In the genomic region with DNA sequence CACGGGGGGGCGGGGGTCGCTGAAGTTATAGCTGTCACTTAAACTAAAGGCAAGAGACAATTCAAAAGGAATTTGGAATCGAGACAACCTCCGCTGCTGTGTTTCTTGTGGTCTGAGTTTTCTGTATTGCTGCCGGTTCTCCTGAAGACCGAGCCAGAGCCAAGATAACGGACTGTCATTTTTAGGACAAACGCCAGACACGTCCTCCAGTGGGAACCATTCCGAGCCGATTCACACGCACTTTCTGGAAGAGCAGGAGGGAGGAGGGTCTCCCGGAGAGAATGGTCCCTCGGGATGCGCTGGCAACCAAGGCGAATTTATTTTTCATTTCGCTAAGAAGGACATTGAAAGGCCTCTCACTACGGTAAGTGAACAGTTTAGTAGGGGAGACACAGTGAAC, we compare ENCODE assay signal across 14 mouse cellular contexts. TPM values are rescaled to one million over a fixed set of nuclear protein-coding genes. Genes with fewer than 3 reads are reported as not detected.
DNase-seq lines count a peak whose midpoint lies in the region; ATAC-seq and TF ChIP-seq lines count a peak whose summit lies in the region.
"Had no signal": no experiment of that assay in that cellular context is flagged by ENCODE, and none has a peak within 500 bp of the region (broad histone marks: within the 10 kb centered on the region; RNA-seq: fewer than 3 reads in every experiment).

No protein-coding gene starts in this region.

- 60% methylated on average over 19 of the region's 19 CpGs for WGBS in forebrain, embryonic 14.5 days
- 58% methylated on average over 19 of the region's 19 CpGs for WGBS in forebrain, embryonic 15.5 days
- WGBS in intestine, embryonic 14.5 days: 29% methylated on average over 19 of the region's 19 CpGs
- WGBS in intestine, postnatal 0 days: 48% methylated on average over 19 of the region's 19 CpGs
- WGBS in heart, embryonic 13.5 days: 21% methylated on average over 19 of the region's 19 CpGs
- 61% methylated on average over 19 of the region's 19 CpGs for WGBS in midbrain, embryonic 16.5 days

- no peak overlapping the region for H3K9ac ChIP-seq in forebrain, embryonic 14.5 days (ENCODE audit: low read length)
- no peak overlapping the region for H3K9ac ChIP-seq in forebrain, embryonic 15.5 days (replicated peaks)
- H3K9ac ChIP-seq in intestine, embryonic 14.5 days (ENCODE audit: low read length): no peak overlapping the region
- no peak overlapping the region for H3K9ac ChIP-seq in intestine, postnatal 0 days (ENCODE audit: low read depth, low read length)
- H3K9ac ChIP-seq in heart, embryonic 13.5 days: peak overlapping the region; percentile 38; the same call in 1 of the 2 replicates
- no peak overlapping the region for H3K9ac ChIP-seq in midbrain, embryonic 16.5 days (ENCODE audit: low read depth, low read length)
- H3K9ac ChIP-seq: liver, embryonic 14.5 days had no signal

- H3K27me3 ChIP-seq in forebrain, embryonic 14.5 days (replicated peaks; ENCODE audit: control insufficient read depth, insufficient read depth, low read length): no peaks in the 10 kb centered on the region
- H3K27me3 ChIP-seq in forebrain, embryonic 15.5 days: no peaks in the 10 kb centered on the region; the same call in 1 of the 2 replicates
- 0 out of 2 replicates have a peak, but pooled peaks cover 4% of the 10 kb centered on the region for H3K27me3 ChIP-seq in intestine, embryonic 14.5 days (replicated peaks; ENCODE audit: control insufficient read depth, insufficient read depth, low read length)
- H3K27me3 ChIP-seq in intestine, postnatal 0 days (replicated peaks; ENCODE audit: control insufficient read depth, insufficient read depth, low read length): 0 out of 2 replicates have a peak, but pooled peaks cover 3% of the 10 kb centered on the region
- no peaks in the 10 kb centered on the region; the same call in 1 of the 2 replicates for H3K27me3 ChIP-seq in heart, embryonic 13.5 days (replicated peaks)
- peaks cover 5% of the 10 kb centered on the region for H3K27me3 ChIP-seq in midbrain, embryonic 16.5 days (ENCODE audit: control insufficient read depth, insufficient read depth, low read depth, low read length)

- ATAC-seq in forebrain, embryonic 14.5 days: no peak
- ATAC-seq in forebrain, embryonic 15.5 days (replicated peaks): no peak
- ATAC-seq in intestine, embryonic 14.5 days (replicated peaks; ENCODE audit: low FRiP score, low TSS enrichment, low read depth): no peak
- ATAC-seq in intestine, postnatal 0 days: no peak
- no peak for ATAC-seq in heart, embryonic 13.5 days (ENCODE audit: extremely low read depth, insufficient number of reproducible peaks, low FRiP score, low TSS enrichment)
- ATAC-seq in midbrain, embryonic 16.5 days: no peak

- no peaks in the 10 kb centered on the region for H3K4me1 ChIP-seq in forebrain, embryonic 14.5 days (ENCODE audit: control insufficient read depth, insufficient read depth, low read length)
- 0 out of 2 replicates have a peak, but pooled peaks cover 6% of the 10 kb centered on the region for H3K4me1 ChIP-seq in forebrain, embryonic 15.5 days
- 0 out of 2 replicates have a peak, but pooled peaks cover 3% of the 10 kb centered on the region for H3K4me1 ChIP-seq in intestine, embryonic 14.5 days (replicated peaks; ENCODE audit: control insufficient read depth, insufficient read depth, low read length)
- no peaks in the 10 kb centered on the region for H3K4me1 ChIP-seq in intestine, postnatal 0 days (replicated peaks; ENCODE audit: control insufficient read depth, insufficient read depth, low read length)
- H3K4me1 ChIP-seq in heart, embryonic 13.5 days: peaks cover 20% of the 10 kb centered on the region
- peaks cover 3% of the 10 kb centered on the region; the same call in 1 of the 2 replicates for H3K4me1 ChIP-seq in midbrain, embryonic 16.5 days (ENCODE audit: control insufficient read depth, insufficient read depth, low read length)
- H3K4me1 ChIP-seq: limb, embryonic 10.5 days had no signal

- H3K4me3 ChIP-seq in forebrain, embryonic 14.5 days (ENCODE audit: low read depth, low read length): no peak overlapping the region
- no peak overlapping the region for H3K4me3 ChIP-seq in forebrain, embryonic 15.5 days
- H3K4me3 ChIP-seq in intestine, embryonic 14.5 days (ENCODE audit: low read depth, low read length): no peak overlapping the region
- H3K4me3 ChIP-seq in intestine, postnatal 0 days (ENCODE audit: low read depth, low read length): no peak overlapping the region
- H3K4me3 ChIP-seq in heart, embryonic 13.5 days: peak overlapping the region; percentile 18
- no peak overlapping the region for H3K4me3 ChIP-seq in midbrain, embryonic 16.5 days (ENCODE audit: low read depth, low read length)
- H3K4me3 ChIP-seq: forebrain, embryonic 10.5 days; limb, embryonic 10.5 days had no signal

- no peak overlapping the region for H3K4me2 ChIP-seq in forebrain, embryonic 14.5 days (ENCODE audit: low read length)
- H3K4me2 ChIP-seq in forebrain, embryonic 15.5 days (replicated peaks): no peak overlapping the region; the same call in 1 of the 2 replicates
- H3K4me2 ChIP-seq in intestine, embryonic 14.5 days (ENCODE audit: low read length): peak overlapping the region; percentile 18; the same call in 1 of the 2 replicates
- H3K4me2 ChIP-seq in intestine, postnatal 0 days (replicated peaks; ENCODE audit: low read depth): no peak overlapping the region
- peak overlapping the region; percentile 60 for H3K4me2 ChIP-seq in heart, embryonic 13.5 days
- H3K4me2 ChIP-seq in midbrain, embryonic 16.5 days (ENCODE audit: low read length): peak overlapping the region; percentile 1; the same call in 1 of the 2 replicates

- no peak for TF ChIP-seq CTCF in intestine, postnatal 0 days (IDR thresholded peaks at IDR 0.05; ENCODE audit: low read depth)

- peak; percentile 33 for DNase-seq in forebrain, embryonic 14.5 days (ENCODE audit: low spot score)
- no peak for DNase-seq in intestine, embryonic 14.5 days (ENCODE audit: low spot score)
- DNase-seq in Muller cell, postnatal 12 days (ENCODE audit: inconsistent ontology term): no peak
- DNase-seq in spleen, postnatal 36 days (ENCODE audit: low spot score in 2 of 2): no peak
- DNase-seq: gastrocnemius, postnatal 10 days; kidney, postnatal 14 days; right cerebral cortex, adult 18-20 months had no signal

- no peaks in the 10 kb centered on the region for H3K36me3 ChIP-seq in forebrain, embryonic 14.5 days (ENCODE audit: control insufficient read depth, insufficient read depth, low read length)
- H3K36me3 ChIP-seq in forebrain, embryonic 15.5 days: no peaks in the 10 kb centered on the region
- no peaks in the 10 kb centered on the region for H3K36me3 ChIP-seq in intestine, embryonic 14.5 days (ENCODE audit: control insufficient read depth, insufficient read depth, low read length)
- H3K36me3 ChIP-seq in intestine, postnatal 0 days (ENCODE audit: control insufficient read depth, insufficient read depth): no peaks in the 10 kb centered on the region
- no peaks in the 10 kb centered on the region for H3K36me3 ChIP-seq in heart, embryonic 13.5 days
- no peaks in the 10 kb centered on the region for H3K36me3 ChIP-seq in midbrain, embryonic 16.5 days (ENCODE audit: control insufficient read depth, insufficient read depth, low read length)
- H3K36me3 ChIP-seq: forebrain, embryonic 10.5 days; limb, embryonic 10.5 days had no signal

- H3K27ac ChIP-seq in forebrain, embryonic 14.5 days (ENCODE audit: low read depth, low read length): no peak overlapping the region
- no peak overlapping the region for H3K27ac ChIP-seq in forebrain, embryonic 15.5 days (replicated peaks)
- no peak overlapping the region for H3K27ac ChIP-seq in intestine, embryonic 14.5 days (ENCODE audit: low read depth)
- H3K27ac ChIP-seq in intestine, postnatal 0 days (ENCODE audit: low read depth, low read length): no peak overlapping the region
- no peak overlapping the region; the same call in 1 of the 2 replicates for H3K27ac ChIP-seq in heart, embryonic 13.5 days (replicated peaks)
- H3K27ac ChIP-seq in midbrain, embryonic 16.5 days (ENCODE audit: low read length): no peak overlapping the region
- H3K27ac ChIP-seq: forebrain, embryonic 10.5 days; limb, embryonic 10.5 days; liver, embryonic 14.5 days had no signal

- no peaks in the 10 kb centered on the region for H3K9me3 ChIP-seq in forebrain, embryonic 14.5 days (replicated peaks; ENCODE audit: control insufficient read depth, low read length)
- no peaks in the 10 kb centered on the region for H3K9me3 ChIP-seq in forebrain, embryonic 15.5 days
- no peaks in the 10 kb centered on the region for H3K9me3 ChIP-seq in intestine, embryonic 14.5 days (ENCODE audit: control insufficient read depth, low read length)
- no peaks in the 10 kb centered on the region for H3K9me3 ChIP-seq in intestine, postnatal 0 days (ENCODE audit: control insufficient read depth)
- no peaks in the 10 kb centered on the region for H3K9me3 ChIP-seq in heart, embryonic 13.5 days
- H3K9me3 ChIP-seq in midbrain, embryonic 16.5 days (replicated peaks; ENCODE audit: control insufficient read depth, low read length, poor library complexity, severe bottlenecking): no peaks in the 10 kb centered on the region
- H3K9me3 ChIP-seq: forebrain, embryonic 10.5 days; limb, embryonic 10.5 days had no signal

RNA-seq across cellular contexts. Expression of a gene that starts 7.4 kb away (rescaled TPM):
- 2.1 and 2.3 TPM in 2 replicates for polyA plus RNA-seq in forebrain, embryonic 14.5 days (2014; fragmentation: Nextera tagmentation; extraction: Ambion mirVana)
- 2.8 and 3.0 TPM in 2 replicates for polyA plus RNA-seq in forebrain, embryonic 15.5 days (2015; fragmentation: Nextera tagmentation; extraction: Ambion mirVana)
- polyA plus RNA-seq in intestine, embryonic 14.5 days (2014; fragmentation: Nextera tagmentation; extraction: Ambion mirVana): 5.0 and 5.2 TPM in 2 replicates
- polyA plus RNA-seq in intestine, postnatal 0 days (2015; fragmentation: Nextera tagmentation; extraction: Ambion mirVana): 2.5 and 2.6 TPM in 2 replicates
- polyA plus RNA-seq in heart, embryonic 13.5 days (2015; fragmentation: Nextera tagmentation; extraction: Ambion mirVana): 12.1 and 13.9 TPM in 2 replicates
- polyA plus RNA-seq in midbrain, embryonic 16.5 days (2015; fragmentation: Nextera tagmentation; extraction: Ambion mirVana): 2.0 and 2.4 TPM in 2 replicates

Comparison
In these comparisons a context has a peak if more than half of its experiments do, and no peak if none do; other contexts are left out.
1. H3K4me2 ChIP-seq: peak in intestine, embryonic 14.5 days (single experiment), heart, embryonic 13.5 days (single experiment) and midbrain, embryonic 16.5 days (single experiment); none in forebrain, embryonic 14.5 days (single experiment), forebrain, embryonic 15.5 days (single experiment) and intestine, postnatal 0 days (single experiment).